Mouse (Mus musculus) liver, embryonic 15.5 days (tissue): ENCODE measurements around the gene Fam160a1. TPM values are rescaled to one million over a fixed set of nuclear protein-coding genes. Genes with fewer than 3 reads are reported as not detected.

Source experiments
- ATAC-seq: fragments of 200-750 bp; cut with Nextera tagmentation; 2 replicates; pipeline ENCODE4 v1.8.0; 2017; ENCODE audit warnings: moderate number of reproducible peaks, mild to moderate bottlenecking, moderate library complexity; ENCODE audit not compliant: insufficient read depth
- H3K27ac ChIP-seq: fragments of 300-500 bp; sonication (generic); replicated peaks from 2 replicates; pipeline ENCODE4 v1.5.1; 2015; ENCODE audit warnings: mild to moderate bottlenecking, inconsistent platforms
- H3K27me3 ChIP-seq: fragments of 300-500 bp; sonication (generic); 2 replicates; pipeline ENCODE4 v1.6.1; 2015; ENCODE audit warnings: mild to moderate bottlenecking, inconsistent platforms
- H3K36me3 ChIP-seq: fragments of 300-500 bp; sonication (generic); replicated peaks from 2 replicates; pipeline ENCODE4 v1.6.1; 2015; ENCODE audit warnings: moderate library complexity, mild to moderate bottlenecking, inconsistent platforms
- H3K4me1 ChIP-seq: fragments of 300-500 bp; sonication (generic); replicated peaks from 2 replicates; pipeline ENCODE4 v1.6.1; 2015; ENCODE audit warnings: inconsistent platforms
- H3K4me2 ChIP-seq: fragments of 300-500 bp; sonication (generic); 2 replicates; pipeline ENCODE4 v1.6.1; 2015; ENCODE audit warnings: moderate library complexity, mild to moderate bottlenecking, inconsistent platforms
- H3K4me3 ChIP-seq: fragments of 300-500 bp; sonication (generic); replicated peaks from 2 replicates; pipeline ENCODE4 v1.5.1; 2015; ENCODE audit warnings: mild to moderate bottlenecking, inconsistent platforms
- H3K9ac ChIP-seq: fragments of 300-500 bp; sonication (generic); 2 replicates; pipeline ENCODE4 v1.6.1; 2015; ENCODE audit warnings: moderate library complexity, mild to moderate bottlenecking, inconsistent platforms
- H3K9me3 ChIP-seq: fragments of 300-500 bp; sonication (generic); replicated peaks from 2 replicates; pipeline ENCODE4 v1.6.1; 2016; ENCODE audit warnings: inconsistent platforms
- WGBS: fragments of 180-500 bp; shearing (Covaris S2); methylation state at CpG from one replicate; pipeline ENCODE4 v1.1.7; 2015; ENCODE audit warnings: mixed read lengths; ENCODE audit not compliant: insufficient replicate concordance; 5-methylcytosine and 5-hydroxymethylcytosine counted together
- polyA plus RNA-seq: library from polyadenylated mRNA; unstranded; fragments of >200 nt; fragmentation: Nextera tagmentation; extraction: Ambion mirVana; gene quantifications from 2 replicates; pipeline ENCODE4 v1.2.1, GENCODE M21; 2015

Fam160a1 gene
- polyA plus RNA-seq = 0.28 and 0.30 TPM in 2 replicates

DNA sequence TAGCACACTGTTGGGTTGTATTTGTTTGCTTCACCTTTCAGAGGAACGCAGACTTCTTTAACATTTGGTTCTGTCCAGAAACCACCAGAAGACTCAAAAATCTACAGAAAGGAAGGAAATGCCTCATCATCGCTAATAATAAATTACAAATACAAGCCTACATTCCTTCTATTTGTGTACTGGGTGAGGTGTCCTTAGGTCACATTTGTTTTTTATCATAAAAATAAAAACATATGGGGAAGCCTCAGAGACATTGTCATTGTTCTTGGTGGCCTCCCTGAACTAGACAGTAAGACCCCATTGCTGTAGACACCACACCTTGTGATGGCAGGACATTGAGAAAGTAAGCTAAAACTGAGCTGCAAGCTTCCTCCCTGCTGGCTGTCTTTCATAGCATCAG is at the start of gene Fam160a1:
TSS of gene Fam160a1 (minus strand) at position 101 of the 400 bp plus-strand sequence.
- Histone ChIP-seq H3K27me3 (no peaks in the 10 kb centered on the region), H3K27ac (no peak within 1 kb of the TSS), H3K4me1 (peaks cover 11% of the 10 kb centered on the region; the same call in 1 of the 2 replicates), H3K36me3 (no peaks in the 10 kb centered on the region), H3K4me3 (no peak within 1 kb of the TSS), H3K9ac (no peak within 1 kb of the TSS), H3K4me2 (no peak within 1 kb of the TSS), H3K9me3 (no peaks in the 10 kb centered on the region)
- no peak for ATAC-seq
- 73% methylated on average over 2 of the region's 2 CpGs for WGBS

DNA sequence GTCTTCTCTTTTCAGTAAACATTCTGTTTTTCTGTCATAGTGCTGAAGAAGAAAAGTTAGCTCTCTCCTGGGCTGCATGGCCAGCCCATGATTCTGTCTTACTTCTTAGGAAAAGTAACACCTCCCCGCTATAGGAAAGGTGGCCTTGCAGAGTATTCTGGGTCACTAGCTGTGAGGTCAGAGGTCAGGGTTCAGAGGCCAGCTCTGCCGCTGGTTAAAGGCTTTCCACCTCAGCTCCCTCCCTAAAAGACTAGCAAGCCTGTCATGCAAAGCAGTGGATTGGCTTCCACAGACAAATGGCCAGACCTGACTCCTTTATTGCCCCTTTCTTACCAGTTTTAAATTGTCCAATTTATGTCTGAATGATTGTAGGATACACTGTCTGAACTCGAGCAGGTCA is 46.9 kb upstream of the Fam160a1 start:
- Histone ChIP-seq H3K27me3 (no peaks in the 10 kb centered on the region; the same call in 1 of the 2 replicates), H3K4me2 (no peak overlapping the region), H3K4me1 (no peaks in the 10 kb centered on the region), H3K36me3 (no peaks in the 10 kb centered on the region), H3K27ac (no peak overlapping the region), H3K9ac (no peak overlapping the region), H3K9me3 (no peaks in the 10 kb centered on the region), H3K4me3 (no peak overlapping the region)
- ATAC-seq = no peak
- 30% methylated on average over 3 of the region's 3 CpGs for WGBS

DNA sequence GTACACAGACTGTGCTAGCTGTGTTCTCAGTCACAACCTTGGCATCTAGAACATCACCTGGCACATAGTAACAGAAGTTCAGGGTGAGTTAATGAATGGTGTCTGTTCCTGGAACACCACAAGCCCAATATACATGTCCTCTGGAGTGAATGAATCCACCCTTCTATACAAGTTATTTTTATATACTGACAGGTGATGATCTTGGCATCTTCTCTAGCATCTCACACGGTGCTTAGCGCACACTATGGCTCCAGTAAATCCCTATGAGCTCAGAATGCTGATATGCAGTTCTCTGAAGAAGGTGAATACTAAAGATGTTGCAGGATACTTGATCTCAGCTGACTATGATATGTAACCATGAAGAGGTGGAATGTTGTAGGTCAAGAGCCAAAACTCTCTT is 45.8 kb upstream of the Fam160a1 start:
- no peak for ATAC-seq

DNA sequence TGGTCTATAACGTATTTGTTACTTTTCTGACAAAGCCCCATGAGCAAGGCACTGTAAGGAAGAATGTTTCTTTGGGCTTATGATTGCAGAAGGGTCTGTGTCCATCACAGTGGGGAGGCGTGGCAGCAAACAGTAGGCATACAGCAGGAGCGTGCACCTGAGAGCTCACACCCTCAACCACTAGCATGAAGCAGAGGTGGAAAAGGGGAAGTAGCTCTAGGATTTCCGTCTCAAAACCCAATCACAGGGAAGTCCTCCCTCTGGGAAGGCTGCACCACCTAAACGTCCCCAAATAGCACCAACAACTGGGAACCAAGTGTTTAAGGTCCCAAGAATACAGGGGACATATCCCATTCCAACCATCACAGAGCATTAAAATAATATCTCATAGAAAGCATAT is 43.9 kb upstream of the Fam160a1 start:
- no peak overlapping the region for H3K4me3 ChIP-seq
- H3K4me2 ChIP-seq = no peak overlapping the region
- ATAC-seq = no peak
- no peak overlapping the region for H3K9ac ChIP-seq
- H3K4me1 ChIP-seq = peaks cover 28% of the 10 kb centered on the region
- no peak overlapping the region for H3K27ac ChIP-seq
- whole genome bisulfite sequencing = 25% methylated on average over 5 of the region's 5 CpGs
- no peaks in the 10 kb centered on the region for H3K27me3 ChIP-seq
- no peaks in the 10 kb centered on the region for H3K9me3 ChIP-seq
- H3K36me3 ChIP-seq = no peaks in the 10 kb centered on the region

More for the DNA sequence above, 45.8 kb upstream of the Fam160a1 start:
- H3K4me1 ChIP-seq = peaks cover 10% of the 10 kb centered on the region
- no peak overlapping the region for H3K9ac ChIP-seq
- no peak overlapping the region for H3K4me2 ChIP-seq
- no peak overlapping the region for H3K4me3 ChIP-seq
- no peak overlapping the region for H3K27ac ChIP-seq
- no peaks in the 10 kb centered on the region for H3K36me3 ChIP-seq
- WGBS = 71% methylated on average over 2 of the region's 2 CpGs
- H3K9me3 ChIP-seq = no peaks in the 10 kb centered on the region
- H3K27me3 ChIP-seq = no peaks in the 10 kb centered on the region; the same call in 1 of the 2 replicates

DNA sequence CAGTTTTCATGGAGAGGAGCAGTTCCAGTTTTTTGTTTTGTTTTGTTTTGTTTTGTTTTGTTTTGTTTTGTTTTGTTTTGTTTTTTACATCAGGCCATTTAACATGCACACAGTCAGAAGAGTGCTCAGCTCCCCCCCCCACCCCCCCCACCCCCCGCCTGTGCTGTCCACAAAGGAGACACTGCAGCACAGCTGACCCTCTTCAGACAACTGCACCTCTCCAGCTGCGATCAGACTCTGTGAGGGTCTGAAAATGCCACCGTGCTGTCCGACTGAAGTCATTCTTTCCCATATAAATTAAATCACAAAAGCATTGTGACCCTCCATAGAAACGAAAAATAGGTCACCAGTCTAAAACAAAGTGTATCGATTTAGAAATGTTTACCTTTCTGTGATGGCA is 42.2 kb upstream of the Fam160a1 start:
- Histone ChIP-seq H3K27ac (no peak overlapping the region), H3K9me3 (no peaks in the 10 kb centered on the region), H3K4me1 (peaks cover 32% of the 10 kb centered on the region), H3K9ac (no peak overlapping the region), H3K4me3 (no peak overlapping the region), H3K27me3 (no peaks in the 10 kb centered on the region), H3K36me3 (no peaks in the 10 kb centered on the region), H3K4me2 (no peak overlapping the region)
- ATAC-seq = no peak
- WGBS = 71% methylated on average over 6 of the region's 6 CpGs

DNA sequence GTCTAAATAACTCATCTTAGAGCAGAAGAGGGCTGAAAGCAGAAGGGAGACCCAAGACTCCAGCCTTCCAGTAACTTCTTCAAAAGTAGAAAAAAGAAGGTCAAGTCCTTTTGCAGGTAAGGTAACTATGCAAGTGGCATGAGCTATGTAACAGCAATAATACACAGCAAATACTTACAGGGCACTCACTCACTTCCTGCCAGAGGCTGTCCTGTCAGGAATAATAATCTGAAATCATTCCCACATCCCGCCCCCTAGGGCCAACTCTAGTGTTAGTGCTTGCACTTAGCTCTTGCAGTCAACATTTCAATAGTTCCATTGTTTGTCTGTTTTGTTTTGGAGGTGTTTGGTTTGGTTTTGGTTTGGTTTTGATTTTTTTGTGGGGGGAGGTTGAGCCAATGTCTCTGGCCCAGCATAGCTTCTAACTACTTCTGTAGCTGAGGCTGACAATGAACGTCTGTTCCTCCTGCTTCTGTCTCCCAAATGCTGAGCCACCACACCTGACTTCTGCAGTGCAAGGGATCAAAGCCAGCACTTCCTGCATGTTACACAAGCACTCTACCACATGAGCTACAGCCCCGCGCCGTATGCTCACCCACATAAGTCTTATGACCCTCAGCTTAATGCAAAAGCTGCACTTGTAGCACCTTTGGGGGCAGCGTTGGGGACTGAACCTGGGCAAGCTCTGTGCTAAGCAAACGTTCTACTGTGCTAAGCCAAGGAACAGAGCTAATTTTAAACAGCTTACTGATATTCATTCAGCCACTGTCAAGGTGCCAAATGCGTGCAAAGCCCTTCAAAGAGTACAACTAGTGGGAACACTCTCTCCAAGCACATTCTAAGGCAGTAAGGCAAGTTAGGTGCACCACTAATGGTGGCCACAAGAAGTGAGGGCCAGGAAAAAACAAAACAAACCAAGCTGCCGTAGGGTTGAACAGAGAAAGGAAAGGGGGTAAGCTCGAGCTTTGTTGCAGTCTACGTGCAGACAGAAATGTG is 41.3 kb upstream of the Fam160a1 start:
- Histone ChIP-seq H3K4me2 (no peak overlapping the region), H3K4me3 (no peak overlapping the region), H3K27ac (no peak overlapping the region)

DNA sequence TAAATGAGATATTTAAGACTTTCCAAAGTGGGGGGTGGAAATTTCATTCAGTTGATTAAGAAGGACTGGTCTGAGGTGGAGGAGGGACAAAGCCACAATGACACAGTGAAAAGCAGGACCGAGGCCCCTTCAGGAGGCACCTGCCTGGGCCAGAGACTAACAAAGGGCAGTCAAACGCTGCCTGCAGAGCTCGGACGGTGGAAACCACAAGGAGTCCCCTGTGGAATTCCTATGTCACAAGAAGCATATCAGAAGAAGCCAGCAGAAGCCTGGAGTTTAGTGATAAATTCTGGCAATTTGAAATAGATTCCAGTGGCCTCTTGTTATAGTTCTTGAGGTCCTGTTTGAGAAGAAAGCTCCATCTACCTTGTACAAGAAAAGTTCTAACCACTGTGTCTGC is 40.0 kb upstream of the Fam160a1 start:
- ATAC-seq = 0 out of 2 replicates have a peak, but pooled peaks have one; percentile 40
- WGBS = 17% methylated on average over 4 of the region's 4 CpGs
- H3K9me3 ChIP-seq = no peaks in the 10 kb centered on the region
- H3K36me3 ChIP-seq = no peaks in the 10 kb centered on the region
- H3K27me3 ChIP-seq = no peaks in the 10 kb centered on the region
- peak overlapping the region; percentile 6; the same call in 1 of the 2 replicates for H3K4me2 ChIP-seq
- no peak overlapping the region for H3K9ac ChIP-seq
- H3K27ac ChIP-seq = 0 out of 2 replicates have a peak overlapping the region, but pooled peaks have one; percentile 7
- no peak overlapping the region for H3K4me3 ChIP-seq
- peaks cover 32% of the 10 kb centered on the region for H3K4me1 ChIP-seq

More for the DNA sequence above, 41.3 kb upstream of the Fam160a1 start:
- H3K27me3 ChIP-seq = no peaks in the 10 kb centered on the region
- no peak overlapping the region for H3K9ac ChIP-seq
- peaks cover 32% of the 10 kb centered on the region for H3K4me1 ChIP-seq
- WGBS = 53% methylated on average over 11 of the region's 11 CpGs
- H3K9me3 ChIP-seq = no peaks in the 10 kb centered on the region
- ATAC-seq = no peak
- no peaks in the 10 kb centered on the region for H3K36me3 ChIP-seq

DNA sequence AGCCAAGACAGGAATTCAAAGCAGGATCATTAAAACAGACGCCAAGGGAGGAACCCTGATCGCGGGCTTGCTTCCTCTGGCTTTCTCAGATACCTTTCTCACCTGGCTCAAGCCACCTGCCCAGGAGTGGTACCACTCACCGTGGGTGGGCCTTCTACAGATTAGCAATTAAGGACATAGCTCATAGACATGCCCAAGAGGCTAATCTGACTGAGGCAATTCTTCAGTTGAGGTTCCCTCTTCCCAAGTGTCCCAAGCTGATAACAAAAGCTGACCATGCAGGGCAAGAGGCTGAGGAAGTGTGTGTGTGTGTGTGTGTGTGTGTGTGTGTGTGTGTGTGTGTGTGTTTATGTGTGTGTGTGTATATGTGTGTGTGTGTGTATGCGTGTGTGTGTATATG is 38.9 kb upstream of the Fam160a1 start:
- Histone ChIP-seq H3K4me1 (peaks cover 32% of the 10 kb centered on the region), H3K27me3 (no peaks in the 10 kb centered on the region), H3K9me3 (no peaks in the 10 kb centered on the region), H3K36me3 (no peaks in the 10 kb centered on the region), H3K9ac (no peak overlapping the region), H3K4me2 (no peak overlapping the region), H3K27ac (no peak overlapping the region), H3K4me3 (no peak overlapping the region)
- WGBS = 54% methylated on average over 5 of the region's 5 CpGs
- peak; percentile 78 for ATAC-seq

DNA sequence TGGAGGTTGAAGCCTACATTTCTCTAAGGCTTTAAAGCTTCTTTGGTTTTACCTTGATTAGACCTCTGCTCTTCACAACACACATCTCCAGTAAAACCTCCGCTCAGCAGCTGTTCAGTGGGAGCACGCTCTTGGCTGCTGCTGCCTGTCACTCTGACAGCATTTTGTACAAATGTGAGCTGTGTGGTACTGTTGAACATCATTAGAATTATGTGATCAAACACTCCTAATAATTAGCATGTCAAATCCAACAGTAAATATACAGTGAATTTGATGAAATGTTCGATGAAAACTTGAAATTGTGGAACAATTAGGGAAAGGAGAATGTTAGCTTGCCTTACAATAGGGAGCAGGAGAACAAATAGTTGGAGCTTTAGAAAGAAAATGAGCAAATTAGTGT is 38.0 kb upstream of the Fam160a1 start:
- Histone ChIP-seq H3K9ac (no peak overlapping the region), H3K36me3 (no peaks in the 10 kb centered on the region), H3K27me3 (no peaks in the 10 kb centered on the region), H3K4me3 (no peak overlapping the region), H3K9me3 (no peaks in the 10 kb centered on the region), H3K4me2 (no peak overlapping the region), H3K4me1 (peaks cover 32% of the 10 kb centered on the region), H3K27ac (no peak overlapping the region)
- WGBS = 77% methylated on average over 3 of the region's 3 CpGs
- no peak for ATAC-seq

DNA sequence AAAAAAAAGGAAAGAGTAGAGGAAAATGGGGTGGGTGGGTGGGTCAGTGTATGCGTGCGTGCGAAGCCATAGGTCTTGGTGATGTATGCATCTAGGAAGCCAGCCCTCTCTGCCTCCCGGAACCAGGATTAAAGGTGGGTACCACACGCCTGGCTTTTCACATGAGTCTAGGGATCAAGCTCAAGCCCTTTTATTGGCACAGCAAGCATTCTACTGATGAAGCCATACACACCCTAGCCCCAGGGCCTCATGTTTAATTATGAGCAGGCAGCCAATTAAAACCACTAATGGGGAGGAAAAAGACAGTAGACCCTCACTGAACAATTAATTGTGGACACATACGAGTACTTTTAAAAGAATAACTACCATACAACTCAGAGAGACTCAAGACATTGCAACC is 37.1 kb upstream of the Fam160a1 start:
- H3K27me3 ChIP-seq = no peaks in the 10 kb centered on the region
- no peak for ATAC-seq
- H3K4me2 ChIP-seq = no peak overlapping the region
- H3K9ac ChIP-seq = no peak overlapping the region
- H3K27ac ChIP-seq = no peak overlapping the region
- H3K36me3 ChIP-seq = no peaks in the 10 kb centered on the region
- no peaks in the 10 kb centered on the region for H3K9me3 ChIP-seq
- H3K4me3 ChIP-seq = no peak overlapping the region
- H3K4me1 ChIP-seq = peaks cover 32% of the 10 kb centered on the region
- WGBS = 84% methylated on average over 6 of the region's 6 CpGs

DNA sequence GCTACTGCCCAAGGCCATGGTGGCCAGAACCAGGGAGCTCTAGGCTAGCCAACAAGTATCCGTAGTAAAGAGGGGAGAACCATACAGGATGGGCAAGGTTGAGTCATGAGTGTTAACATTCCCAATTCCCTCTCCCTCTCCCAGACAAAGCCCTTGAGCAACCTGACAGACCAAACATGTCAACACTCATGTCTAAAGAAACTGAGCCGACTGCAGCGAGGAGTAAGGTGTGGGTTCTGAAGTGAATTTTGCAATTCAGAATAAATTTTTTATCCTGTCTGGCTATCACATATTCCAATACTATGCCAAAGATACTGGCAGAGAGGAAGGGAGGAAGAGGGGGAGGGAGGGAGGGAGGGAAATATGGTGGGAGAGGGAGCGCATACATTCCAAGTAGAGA is 36.6 kb upstream of the Fam160a1 start:
- WGBS = 76% methylated on average over 4 of the region's 4 CpGs
- no peak overlapping the region for H3K4me3 ChIP-seq

More for the DNA sequence above, 36.6 kb upstream of the Fam160a1 start:
- Histone ChIP-seq H3K36me3 (no peaks in the 10 kb centered on the region), H3K9me3 (no peaks in the 10 kb centered on the region), H3K9ac (no peak overlapping the region), H3K4me1 (peaks cover 29% of the 10 kb centered on the region), H3K27ac (no peak overlapping the region), H3K4me2 (no peak overlapping the region), H3K27me3 (no peaks in the 10 kb centered on the region)
- no peak for ATAC-seq
